Comparison of ENCODE assay signal across 19 mouse cellular contexts in genomic region chr4:95669336-95669735, GRCm38 (mm10).
"Had no signal": no experiment of that assay in that cellular context is flagged by ENCODE, and none has a peak within 500 bp of the region (broad histone marks: within the 10 kb centered on the region; RNA-seq: fewer than 3 reads in every experiment).

No protein-coding gene starts in this region.

- H3K27ac ChIP-seq: midbrain, embryonic 13.5 days; neural tube, embryonic 13.5 days; neural tube, embryonic 15.5 days had no signal

- H3K9me3 ChIP-seq: megakaryocyte, embryonic 14.5 days; midbrain, embryonic 13.5 days; neural tube, embryonic 13.5 days; neural tube, embryonic 15.5 days had no signal

- H3K4me1 ChIP-seq: neural tube, embryonic 13.5 days; neural tube, embryonic 15.5 days had no signal

- H3K36me3 ChIP-seq: midbrain, embryonic 13.5 days; neural tube, embryonic 13.5 days; neural tube, embryonic 15.5 days had no signal

- H3K27me3 ChIP-seq: midbrain, embryonic 13.5 days; neural tube, embryonic 13.5 days; neural tube, embryonic 15.5 days had no signal

- H3K4me2 ChIP-seq: lung, embryonic 14.5 days; midbrain, embryonic 11.5 days; midbrain, embryonic 13.5 days; neural tube, embryonic 13.5 days; neural tube, embryonic 15.5 days had no signal

- DNase-seq: lung, adult 18-20 months; lung, embryonic 14.5 days; lung, postnatal 10 days; lung, postnatal 4 days; retina, postnatal 1 day; right cerebral cortex, adult 18-20 months; right cerebral cortex, postnatal 25 days; right cerebral cortex, postnatal 4 days; spleen, adult 18-20 months; thymus, adult 18-20 months; thymus, postnatal 14 days; thymus, postnatal 36 days had no signal

- ATAC-seq: midbrain, embryonic 13.5 days; midbrain, embryonic 16.5 days had no signal

- H3K9ac ChIP-seq: lung, embryonic 14.5 days; midbrain, embryonic 13.5 days; neural tube, embryonic 13.5 days; neural tube, embryonic 15.5 days had no signal

- H3K4me3 ChIP-seq: megakaryocyte, embryonic 14.5 days; midbrain, embryonic 13.5 days; myocyte; neural tube, embryonic 13.5 days; neural tube, embryonic 15.5 days had no signal
